Mouse (Mus musculus): ENCODE measurements around the gene Hmgcl.
A peak's percentile ranks its signal among the peaks of the same experiment; 100 is the strongest.

Gene Hmgcl

GRCm38 (mm10) chr4:135946278-135946658 is at the start of gene Hmgcl:
Hmgcl (plus strand) TSS chr4:135946448.
- peak; percentile 91 for DNase-seq (ENCODE audit: low spot score)

- peak; percentile 87 for DNase-seq (ENCODE audit: low spot score)
Measured at GRCm38 (mm10) chr4:135898380-135899049, 47.7 kb upstream of the Hmgcl start.

DNA sequence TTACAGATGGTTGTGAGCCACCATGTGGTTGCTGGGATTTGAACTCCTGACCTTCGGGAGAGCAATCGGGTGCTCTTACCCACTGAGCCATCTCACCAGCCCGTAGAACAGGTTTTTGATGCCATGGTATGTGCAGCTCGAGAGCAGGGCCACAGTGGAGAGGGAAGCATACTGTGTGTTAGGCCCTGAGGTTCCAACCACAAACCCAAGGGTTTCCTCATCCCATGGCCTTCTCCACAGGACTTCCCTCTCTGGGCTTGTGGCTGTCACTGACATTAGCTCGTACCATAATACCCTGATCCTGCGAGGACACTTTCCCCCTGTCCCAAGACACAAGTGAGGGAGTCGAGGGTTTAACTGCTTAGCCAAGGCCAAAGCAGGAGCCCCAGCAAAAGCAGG is 47.2 kb upstream of the Hmgcl start:
- no peak for DNase-seq (ENCODE audit: low spot score)

DNA sequence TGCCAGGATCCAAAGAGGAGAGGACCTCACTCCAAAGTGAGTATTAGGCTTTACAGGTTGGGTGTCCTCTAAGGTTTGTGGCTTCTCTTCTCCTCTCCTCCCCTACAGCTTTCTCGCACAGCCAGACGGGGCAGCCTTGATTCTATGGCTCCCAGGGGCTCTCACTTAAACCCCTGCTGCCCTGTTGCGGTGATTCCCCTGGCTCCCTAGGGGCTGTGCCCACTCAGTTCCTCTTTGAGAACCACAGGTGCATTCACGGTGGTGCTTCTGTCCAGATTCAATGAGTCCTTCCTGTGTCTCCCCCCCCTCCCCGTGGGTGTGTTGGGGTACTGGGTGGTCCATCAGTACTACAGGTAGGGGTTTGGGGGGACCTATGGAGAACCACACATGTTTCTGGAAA is 46.2 kb upstream of the Hmgcl start:
- DNase-seq (ENCODE audit: low spot score): no peak

- DNase-seq (ENCODE audit: low spot score): no peak
Measured at GRCm38 (mm10) chr4:135902606-135903242, 43.5 kb upstream of the Hmgcl start.

DNA sequence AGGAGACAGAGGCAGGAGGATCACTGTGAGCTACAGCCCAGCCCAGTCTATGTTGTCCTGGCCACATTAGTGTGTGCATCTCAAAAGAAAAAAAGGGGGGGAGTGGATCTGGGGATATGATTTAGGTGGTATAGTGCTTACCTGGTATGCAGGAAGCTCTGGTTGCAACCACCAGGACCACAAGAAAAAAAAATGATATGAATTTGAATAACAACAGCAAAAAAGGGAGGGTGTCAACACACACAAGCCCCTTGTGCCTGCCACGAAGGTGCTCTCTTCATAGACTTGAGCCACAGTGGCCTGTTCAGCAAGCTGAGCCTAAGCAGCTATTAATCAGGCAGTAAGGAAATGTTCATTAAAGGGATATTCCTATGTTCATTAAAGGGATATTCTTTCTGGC is 41.4 kb upstream of the Hmgcl start:
- peak; percentile 71 for DNase-seq (ENCODE audit: low spot score)

DNA sequence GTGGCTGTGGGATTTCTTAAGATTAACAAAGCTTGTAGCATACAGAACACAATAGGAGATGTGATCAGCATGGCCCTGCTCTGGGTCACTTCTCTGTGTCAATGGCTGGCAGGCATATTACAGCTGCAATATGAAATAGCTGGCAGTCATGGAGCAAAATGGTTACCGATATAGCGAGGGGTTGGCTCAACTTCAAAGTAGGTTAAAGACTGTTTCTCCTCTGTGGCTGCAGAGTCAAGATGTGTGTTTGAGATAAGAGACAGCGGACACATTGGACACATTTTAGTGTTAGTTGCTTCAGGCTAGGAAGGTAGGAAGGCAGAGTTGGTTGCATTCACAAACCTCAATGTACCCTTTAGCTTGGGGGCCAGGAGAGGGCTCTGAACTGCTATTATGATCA is 39.6 kb upstream of the Hmgcl start:
- peak; percentile 21 for DNase-seq (ENCODE audit: low spot score)

GRCm38 (mm10) chr4:135909326-135910066 is 36.8 kb upstream of the Hmgcl start:
- DNase-seq (ENCODE audit: low spot score): no peak

DNA sequence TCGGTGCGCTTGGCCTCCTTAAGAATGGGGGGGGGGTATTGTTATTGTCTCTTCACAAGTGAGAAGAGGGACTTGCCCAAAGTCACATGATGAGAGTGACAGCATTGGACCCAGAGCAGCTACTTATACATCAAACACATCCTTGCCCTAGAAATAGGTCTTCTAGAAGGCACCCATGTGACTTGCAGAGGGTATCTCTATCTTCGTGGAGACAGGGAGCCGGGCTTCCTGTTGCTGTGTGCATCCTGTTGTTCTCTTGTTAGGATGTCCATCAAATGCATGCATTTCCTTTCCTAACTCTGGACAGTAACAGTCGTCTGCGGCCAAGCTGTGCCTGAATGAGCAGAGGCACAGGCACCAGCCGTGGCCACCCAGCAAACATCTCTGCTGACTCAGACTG is 34.7 kb upstream of the Hmgcl start:
- peak; percentile 74 for DNase-seq (ENCODE audit: low spot score)

- DNase-seq (ENCODE audit: low spot score): no peak
Measured at GRCm38 (mm10) chr4:135912164-135912563, 34.1 kb upstream of the Hmgcl start.

GRCm38 (mm10) chr4:135912835-135913234 is 33.4 kb upstream of the Hmgcl start:
- no peak for DNase-seq (ENCODE audit: low spot score)

DNA sequence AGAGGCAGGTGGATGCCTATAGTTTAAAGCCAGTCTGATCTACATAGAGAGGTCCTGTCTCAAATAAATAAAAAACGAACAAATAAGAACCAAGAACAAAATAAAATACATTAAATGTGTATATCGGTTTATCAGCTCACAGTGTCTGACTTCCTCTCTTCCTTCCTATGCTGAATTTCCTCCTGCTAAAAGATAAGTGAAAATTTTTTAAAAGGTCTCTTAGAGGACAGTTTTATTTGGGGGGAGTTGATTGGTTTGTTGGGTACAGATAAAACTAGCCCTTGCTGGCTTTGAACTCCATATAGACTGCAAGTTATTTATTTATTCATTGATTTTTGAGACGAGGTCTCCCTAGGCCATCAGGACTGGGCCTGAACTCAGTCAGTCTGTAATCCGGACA is 32.8 kb upstream of the Hmgcl start:
- no peak for DNase-seq (ENCODE audit: low spot score)

DNA sequence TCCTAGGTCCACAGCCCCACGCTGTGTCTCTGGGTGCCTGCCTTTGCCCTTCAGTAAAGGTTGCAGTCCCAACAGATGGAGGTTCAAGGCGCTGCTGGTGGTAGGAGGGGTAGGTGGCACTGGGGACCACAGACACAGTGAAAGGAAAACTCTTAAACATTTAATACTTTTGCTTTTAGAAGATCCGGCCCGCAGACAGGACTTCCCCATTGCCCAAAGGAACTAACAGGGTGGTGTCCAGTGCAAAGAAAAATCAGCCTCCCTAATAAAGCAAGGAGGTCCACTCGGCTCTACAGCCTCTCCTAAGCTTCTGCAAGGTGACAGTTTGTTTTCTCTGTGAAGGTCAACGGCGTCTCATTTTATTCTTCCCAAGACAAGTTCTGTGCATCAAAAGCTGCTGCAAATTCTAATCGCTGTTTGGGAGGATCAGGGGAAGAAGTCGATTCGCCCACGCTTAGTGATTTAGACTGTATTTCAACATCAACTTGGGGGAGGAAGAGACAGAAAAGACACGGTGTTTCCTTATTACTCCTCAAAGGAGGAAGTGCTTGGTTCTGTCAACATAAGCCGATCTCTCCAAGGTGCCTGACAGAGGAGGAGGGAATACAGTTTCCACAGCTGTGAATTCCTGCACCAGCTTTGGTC is 27.5 kb upstream of the Hmgcl start:
- no peak for DNase-seq (ENCODE audit: low spot score)

DNA sequence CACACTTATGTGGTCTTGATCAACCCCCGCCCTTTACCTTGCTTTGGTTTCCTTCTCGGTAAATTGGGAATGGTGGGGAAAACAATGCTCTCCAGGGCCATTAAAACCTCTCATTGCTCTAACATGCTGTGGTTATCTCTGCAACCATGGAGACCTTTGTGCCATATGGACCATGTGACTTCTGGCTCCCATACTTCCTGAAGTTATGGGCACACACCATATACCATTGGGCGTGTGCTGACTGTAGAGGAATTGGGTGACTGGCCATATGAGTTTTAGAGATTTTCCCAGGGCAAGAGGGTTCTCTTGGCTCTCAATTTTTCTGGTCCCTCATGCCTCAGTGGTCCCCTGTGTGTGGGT is 27.0 kb upstream of the Hmgcl start:
- DNase-seq (ENCODE audit: low spot score): no peak

GRCm38 (mm10) chr4:135920304-135921241 is 25.7 kb upstream of the Hmgcl start, which contains the start of gene Fuca1:
Fuca1 (plus strand) TSS chr4:135920735.
- DNase-seq (ENCODE audit: low spot score): peak; percentile 97

GRCm38 (mm10) chr4:135921257-135922120 is 24.8 kb upstream of the Hmgcl start:
- DNase-seq (ENCODE audit: low spot score): no peak

GRCm38 (mm10) chr4:135922190-135922589 is 24.1 kb upstream of the Hmgcl start:
- DNase-seq (ENCODE audit: low spot score): no peak

DNA sequence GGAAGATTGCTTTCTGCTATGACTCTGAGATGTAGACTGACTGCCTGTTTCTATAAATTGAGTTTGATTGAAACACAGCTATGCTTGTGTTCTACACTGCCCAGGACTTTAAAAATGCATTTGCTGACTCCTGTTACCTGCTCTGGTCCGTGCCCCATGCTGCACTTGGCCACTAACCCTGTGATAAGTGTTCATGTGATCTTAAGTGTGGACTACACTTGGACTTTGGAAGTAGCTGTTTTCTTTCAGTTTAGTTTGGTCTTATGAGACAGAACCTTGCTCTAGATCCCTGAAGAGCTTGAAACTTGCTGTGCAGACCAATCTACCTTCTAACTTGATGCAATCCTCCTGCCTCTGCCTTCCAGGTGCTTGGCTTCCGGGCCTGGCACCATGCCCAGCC is 21.8 kb upstream of the Hmgcl start:
- DNase-seq (ENCODE audit: low spot score): no peak

- no peak for DNase-seq (ENCODE audit: low spot score)
Measured at GRCm38 (mm10) chr4:135925341-135925740, 20.9 kb upstream of the Hmgcl start.

- DNase-seq (ENCODE audit: low spot score): no peak
Measured at GRCm38 (mm10) chr4:135926195-135926808, 19.9 kb upstream of the Hmgcl start.

All from T-cell, adult 2 months (primary cell).